Comparison of ENCODE assay signal across 12 mouse cellular contexts in the genomic region with DNA sequence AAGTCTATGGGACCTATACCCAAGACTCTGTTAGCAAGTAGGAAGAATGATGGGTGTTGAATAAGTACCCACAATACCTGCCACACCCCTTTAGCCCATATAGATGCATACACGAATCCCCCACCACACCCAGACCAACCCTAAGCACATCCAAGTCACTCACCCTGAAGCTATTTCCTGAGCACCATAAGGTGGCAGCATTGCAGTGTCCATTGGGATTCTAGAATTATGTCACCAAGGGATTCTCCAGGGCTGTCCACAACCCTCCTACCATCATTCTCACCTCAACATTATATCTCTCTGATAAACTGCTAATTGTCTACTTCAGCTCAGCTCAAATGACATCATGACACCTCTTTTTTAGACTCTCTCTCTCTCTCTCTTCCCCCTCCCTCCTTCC. TPM values are rescaled to one million over a fixed set of nuclear protein-coding genes. Genes with fewer than 3 reads are reported as not detected.
A peak's percentile ranks its signal among the peaks of the same experiment; 100 is the strongest.
DNase-seq lines count a peak whose midpoint lies in the region; ATAC-seq and TF ChIP-seq lines count a peak whose summit lies in the region.
"Had no signal": no experiment of that assay in that cellular context is flagged by ENCODE, and none has a peak within 500 bp of the region (broad histone marks: within the 10 kb centered on the region; RNA-seq: fewer than 3 reads in every experiment).

No protein-coding gene starts in this region.

- no peak overlapping the region for H3K27ac ChIP-seq in forebrain, postnatal 0 days (ENCODE audit: low read depth, low read length)
- no peak overlapping the region for H3K27ac ChIP-seq in forebrain, embryonic 12.5 days
- H3K27ac ChIP-seq in midbrain, postnatal 0 days (ENCODE audit: low read depth, low read length), result no peak overlapping the region
- no peak overlapping the region for H3K27ac ChIP-seq in midbrain, embryonic 14.5 days (replicated peaks; ENCODE audit: low read depth, low read length)
- H3K27ac ChIP-seq: embryonic facial prominence, embryonic 15.5 days; hindbrain, embryonic 15.5 days; limb, embryonic 15.5 days; neural tube, embryonic 12.5 days had no signal

- peak; percentile 17 for DNase-seq in forebrain, postnatal 0 days
- no peak for DNase-seq in midbrain, postnatal 0 days (ENCODE audit: low spot score)
- DNase-seq in midbrain, embryonic 14.5 days, result no peak
- DNase-seq in heart, postnatal 4 days, result peak; percentile 17
- DNase-seq in retina, postnatal 1 day, result peak; percentile 58
- no peak for DNase-seq in gastrocnemius, postnatal 4 days (ENCODE audit: low spot score in 2 of 2)
- DNase-seq in ovary, postnatal 14 days (ENCODE audit: low spot score), result no peak

- no peaks in the 10 kb centered on the region for H3K9me3 ChIP-seq in forebrain, postnatal 0 days (ENCODE audit: low read length)
- no peaks in the 10 kb centered on the region for H3K9me3 ChIP-seq in forebrain, embryonic 12.5 days
- H3K9me3 ChIP-seq in midbrain, postnatal 0 days (ENCODE audit: low read length), result no peaks in the 10 kb centered on the region
- H3K9me3 ChIP-seq in midbrain, embryonic 14.5 days (ENCODE audit: control insufficient read depth, low read length), result no peaks in the 10 kb centered on the region
- H3K9me3 ChIP-seq: embryonic facial prominence, embryonic 15.5 days; hindbrain, embryonic 15.5 days; limb, embryonic 15.5 days; neural tube, embryonic 12.5 days had no signal

- no peaks in the 10 kb centered on the region for H3K4me1 ChIP-seq in forebrain, postnatal 0 days (ENCODE audit: insufficient read depth)
- no peaks in the 10 kb centered on the region for H3K4me1 ChIP-seq in forebrain, embryonic 12.5 days
- H3K4me1 ChIP-seq in midbrain, postnatal 0 days (ENCODE audit: insufficient read depth, low read length), result no peaks in the 10 kb centered on the region
- no peaks in the 10 kb centered on the region for H3K4me1 ChIP-seq in midbrain, embryonic 14.5 days (ENCODE audit: control insufficient read depth, insufficient read depth, low read length)
- H3K4me1 ChIP-seq: embryonic facial prominence, embryonic 15.5 days; hindbrain, embryonic 15.5 days; limb, embryonic 15.5 days; neural tube, embryonic 12.5 days had no signal

- no peak for ATAC-seq in forebrain, postnatal 0 days
- ATAC-seq in forebrain, embryonic 12.5 days (ENCODE audit: low FRiP score), result no peak
- no peak for ATAC-seq in midbrain, postnatal 0 days (ENCODE audit: low FRiP score)
- ATAC-seq in midbrain, embryonic 14.5 days (ENCODE audit: low FRiP score, low TSS enrichment), result no peak

- no peaks in the 10 kb centered on the region for H3K27me3 ChIP-seq in forebrain, postnatal 0 days (ENCODE audit: insufficient read depth, low read length)
- H3K27me3 ChIP-seq in forebrain, embryonic 12.5 days, result no peaks in the 10 kb centered on the region; the same call in 1 of the 2 replicates
- H3K27me3 ChIP-seq in midbrain, postnatal 0 days (ENCODE audit: insufficient read depth, low read length), result no peaks in the 10 kb centered on the region
- H3K27me3 ChIP-seq in midbrain, embryonic 14.5 days (ENCODE audit: control insufficient read depth, insufficient read depth, low read length), result no peaks in the 10 kb centered on the region
- H3K27me3 ChIP-seq: embryonic facial prominence, embryonic 15.5 days; hindbrain, embryonic 15.5 days; neural tube, embryonic 12.5 days had no signal

- peak; percentile 49 for TF ChIP-seq CTCF in forebrain, postnatal 0 days (IDR thresholded peaks at IDR 0.05; ENCODE audit: low read depth)
- peak; percentile 60 for TF ChIP-seq CTCF in midbrain, postnatal 0 days (IDR thresholded peaks at IDR 0.05)

- H3K4me3 ChIP-seq in forebrain, postnatal 0 days (ENCODE audit: low read depth, low read length), result no peak overlapping the region
- H3K4me3 ChIP-seq in forebrain, embryonic 12.5 days (replicated peaks), result no peak overlapping the region
- H3K4me3 ChIP-seq in midbrain, postnatal 0 days (ENCODE audit: low read depth, low read length), result no peak overlapping the region
- no peak overlapping the region for H3K4me3 ChIP-seq in midbrain, embryonic 14.5 days (replicated peaks; ENCODE audit: low read depth, low read length)
- H3K4me3 ChIP-seq: embryonic facial prominence, embryonic 15.5 days; hindbrain, embryonic 15.5 days; limb, embryonic 15.5 days; neural tube, embryonic 12.5 days had no signal

- 38% methylated on average over 1 of the region's 1 CpGs for WGBS in forebrain, postnatal 0 days
- WGBS in forebrain, embryonic 12.5 days, result 24% methylated on average over 1 of the region's 1 CpGs
- WGBS in midbrain, postnatal 0 days, result 25% methylated on average over 1 of the region's 1 CpGs
- WGBS in midbrain, embryonic 14.5 days, result 29% methylated on average over 1 of the region's 1 CpGs

- H3K4me2 ChIP-seq in forebrain, postnatal 0 days (ENCODE audit: low read depth), result no peak overlapping the region
- H3K4me2 ChIP-seq in forebrain, embryonic 12.5 days, result no peak overlapping the region
- no peak overlapping the region for H3K4me2 ChIP-seq in midbrain, postnatal 0 days (ENCODE audit: low read depth, low read length, poor library complexity, severe bottlenecking)
- no peak overlapping the region for H3K4me2 ChIP-seq in midbrain, embryonic 14.5 days (ENCODE audit: low read length)
- H3K4me2 ChIP-seq: embryonic facial prominence, embryonic 15.5 days; hindbrain, embryonic 15.5 days; limb, embryonic 15.5 days; neural tube, embryonic 12.5 days had no signal

- H3K9ac ChIP-seq in forebrain, postnatal 0 days, result no peak overlapping the region
- H3K9ac ChIP-seq in forebrain, embryonic 12.5 days, result no peak overlapping the region
- no peak overlapping the region for H3K9ac ChIP-seq in midbrain, postnatal 0 days (replicated peaks; ENCODE audit: low read length, poor library complexity, severe bottlenecking)
- no peak overlapping the region for H3K9ac ChIP-seq in midbrain, embryonic 14.5 days (replicated peaks; ENCODE audit: low read length)
- H3K9ac ChIP-seq: embryonic facial prominence, embryonic 15.5 days; hindbrain, embryonic 15.5 days; limb, embryonic 15.5 days; neural tube, embryonic 12.5 days had no signal

- H3K36me3 ChIP-seq in forebrain, postnatal 0 days (ENCODE audit: insufficient read depth), result no peaks in the 10 kb centered on the region
- H3K36me3 ChIP-seq in forebrain, embryonic 12.5 days (replicated peaks), result no peaks in the 10 kb centered on the region
- H3K36me3 ChIP-seq in midbrain, postnatal 0 days (ENCODE audit: insufficient read depth, low read length), result no peaks in the 10 kb centered on the region
- H3K36me3 ChIP-seq in midbrain, embryonic 14.5 days (ENCODE audit: control insufficient read depth, insufficient read depth, low read length), result no peaks in the 10 kb centered on the region
- H3K36me3 ChIP-seq: embryonic facial prominence, embryonic 15.5 days; hindbrain, embryonic 15.5 days; limb, embryonic 15.5 days; neural tube, embryonic 12.5 days had no signal

RNA-seq across cellular contexts. Expression of a gene that starts 15.7 kb away (rescaled TPM):
- 5.7 and 7.5 TPM in 2 replicates for total RNA-seq in forebrain, postnatal 0 days (2014; rRNA removed)
- 5.2 and 5.4 TPM in 2 replicates for polyA plus RNA-seq in forebrain, postnatal 0 days (2015; fragmentation: Nextera tagmentation; extraction: Ambion mirVana)
- polyA plus RNA-seq in forebrain, embryonic 12.5 days (2016; fragmentation: Nextera tagmentation; extraction: Ambion mirVana), result 3.5 and 3.9 TPM in 2 replicates
- total RNA-seq in midbrain, postnatal 0 days (2014; rRNA removed), result 8.7 and 12.2 TPM in 2 replicates
- 4.5 and 5.0 TPM in 2 replicates for polyA plus RNA-seq in midbrain, postnatal 0 days (2015; fragmentation: Nextera tagmentation; extraction: Ambion mirVana)
- polyA plus RNA-seq in midbrain, embryonic 14.5 days (2014; fragmentation: Nextera tagmentation; extraction: Ambion mirVana), result 0.18 and 9.2 TPM in 2 replicates
- 1 to 10 TPM; 4.4 to 4.7 TPM for total RNA-seq in heart, postnatal 4 days (2021)
- total RNA-seq in gastrocnemius, postnatal 4 days (2021), result under 1 TPM; 0.36 to 0.42 TPM

Comparison
In these comparisons a context has a peak if more than half of its experiments do, and no peak if none do; other contexts are left out.
1. DNase-seq: peak in forebrain, postnatal 0 days (single experiment), heart, postnatal 4 days (single experiment) and retina, postnatal 1 day (single experiment); none in midbrain, postnatal 0 days (single experiment), midbrain, embryonic 14.5 days (single experiment), gastrocnemius, postnatal 4 days (0 of 2) and ovary, postnatal 14 days (single experiment).